Mouse (Mus musculus) cerebellum, adult 2 months (tissue): ENCODE measurements around the gene Batf3.

Source experiments
- CTCF ChIP-seq: fragments of 200-500 bp; IDR thresholded peaks from 2 replicates; pipeline ENCODE4 v1.5.1; 2011; ENCODE audit warnings: low read depth, mild to moderate bottlenecking, control low read depth, low read length, moderate library complexity, borderline replicate concordance; ENCODE audit not compliant: insufficient read depth
- POLR2A ChIP-seq: fragments of 200-500 bp; IDR thresholded peaks from 2 replicates; pipeline ENCODE4 v1.6.1; 2011; ENCODE audit warnings: low read length, control low read depth, borderline replicate concordance; ENCODE audit not compliant: insufficient read depth

- TF ChIP-seq CTCF (no peak), POLR2A (no peak)
These were observed 40.2 kb upstream of the Batf3 start for GRCm38 (mm10) chr1:191057461-191057860.
